Mouse (Mus musculus) liver, embryonic 12.5 days (tissue): ENCODE measurements around the gene Wwox. TPM values are rescaled to one million over a fixed set of nuclear protein-coding genes. Genes with fewer than 3 reads are reported as not detected.

ENCODE experiments used
- ATAC-seq: fragments of 200-750 bp; cut with Nextera tagmentation; 2 replicates; pipeline ENCODE4 v1.8.0; 2017; ENCODE audit warnings: moderate number of reproducible peaks, mild to moderate bottlenecking, moderate library complexity
- H3K27ac ChIP-seq: fragments of 300-500 bp; sonication (generic); 2 replicates; pipeline ENCODE4 v1.5.1; 2016; ENCODE audit warnings: mild to moderate bottlenecking
- H3K27me3 ChIP-seq: fragments of 300-500 bp; sonication (generic); replicated peaks from 2 replicates; pipeline ENCODE4 v1.6.1; 2016; ENCODE audit warnings: mild to moderate bottlenecking, moderate library complexity
- H3K36me3 ChIP-seq: fragments of 300-500 bp; sonication (generic); 2 replicates; pipeline ENCODE4 v1.6.1; 2016; ENCODE audit warnings: mild to moderate bottlenecking, moderate library complexity
- H3K4me1 ChIP-seq: fragments of 300-500 bp; sonication (generic); 2 replicates; pipeline ENCODE4 v1.6.1; 2016
- H3K4me2 ChIP-seq: fragments of 300-500 bp; sonication (generic); 2 replicates; pipeline ENCODE4 v1.6.1; 2016; ENCODE audit warnings: mild to moderate bottlenecking, moderate library complexity
- H3K4me3 ChIP-seq: fragments of 300-500 bp; sonication (generic); 2 replicates; pipeline ENCODE4 v1.5.1; 2016; ENCODE audit warnings: mild to moderate bottlenecking, moderate library complexity
- H3K9ac ChIP-seq: fragments of 300-500 bp; sonication (generic); 2 replicates; pipeline ENCODE4 v1.6.1; 2016; ENCODE audit warnings: mild to moderate bottlenecking, moderate library complexity
- H3K9me3 ChIP-seq: fragments of 300-500 bp; sonication (generic); replicated peaks from 2 replicates; pipeline ENCODE4 v1.6.1; 2016; ENCODE audit warnings: mild to moderate bottlenecking, moderate library complexity
- WGBS: fragments of 180-500 bp; shearing (Covaris S2); methylation state at CpG from one replicate; pipeline ENCODE4 v1.1.7; 2016; ENCODE audit not compliant: insufficient replicate concordance; 5-methylcytosine and 5-hydroxymethylcytosine counted together
- polyA plus RNA-seq: library from polyadenylated mRNA; unstranded; fragments of >200 nt; fragmentation: Nextera tagmentation; extraction: Ambion mirVana; gene quantifications from 2 replicates; pipeline ENCODE4 v1.2.1, GENCODE M21; 2016

The Wwox gene
- polyA plus RNA-seq, 1 experiment from 2014 or later = 5.2 TPM

GRCm38 (mm10) chr8:114743185-114743915, 303.9 kb downstream of the Wwox start:
- H3K9me3 ChIP-seq = no peaks in the 10 kb centered on the region
- H3K4me3 ChIP-seq = no peak overlapping the region
- no peaks in the 10 kb centered on the region for H3K4me1 ChIP-seq
- ATAC-seq = no peak
- H3K27ac ChIP-seq = no peak overlapping the region
- H3K27me3 ChIP-seq = peaks cover 11% of the 10 kb centered on the region
- H3K9ac ChIP-seq = no peak overlapping the region
- no peak overlapping the region for H3K4me2 ChIP-seq
- 30% methylated on average over 12 of the region's 12 CpGs for WGBS
- H3K36me3 ChIP-seq = no peaks in the 10 kb centered on the region

- Histone ChIP-seq H3K4me1 (no peaks in the 10 kb centered on the region), H3K9me3 (no peaks in the 10 kb centered on the region), H3K9ac (no peak overlapping the region), H3K4me2 (no peak overlapping the region), H3K36me3 (no peaks in the 10 kb centered on the region), H3K27me3 (peaks cover 11% of the 10 kb centered on the region), H3K27ac (no peak overlapping the region), H3K4me3 (no peak overlapping the region)
- no peak for ATAC-seq
- 46% methylated on average over 2 of the region's 2 CpGs for WGBS
Observed at GRCm38 (mm10) chr8:114746373-114746772, 306.9 kb downstream of the Wwox start.

GRCm38 (mm10) chr8:114751376-114752135, 312.1 kb downstream of the Wwox start:
- 71% methylated on average over 18 of the region's 18 CpGs for WGBS
- Histone ChIP-seq H3K27ac (no peak overlapping the region), H3K27me3 (no peaks in the 10 kb centered on the region), H3K4me1 (no peaks in the 10 kb centered on the region), H3K4me3 (no peak overlapping the region), H3K9ac (no peak overlapping the region), H3K9me3 (no peaks in the 10 kb centered on the region), H3K4me2 (no peak overlapping the region), H3K36me3 (no peaks in the 10 kb centered on the region)
- no peak for ATAC-seq

- ATAC-seq = no peak
- Histone ChIP-seq H3K36me3 (no peaks in the 10 kb centered on the region), H3K9me3 (no peaks in the 10 kb centered on the region), H3K4me2 (no peak overlapping the region), H3K27me3 (no peaks in the 10 kb centered on the region), H3K27ac (no peak overlapping the region), H3K9ac (no peak overlapping the region), H3K4me1 (0 out of 2 replicates have a peak, but pooled peaks cover under 1% of the 10 kb centered on the region), H3K4me3 (no peak overlapping the region)
- 39% methylated on average over 2 of the region's 2 CpGs for WGBS
Observed at GRCm38 (mm10) chr8:114759621-114760020, 320.2 kb downstream of the Wwox start.

- Histone ChIP-seq H3K4me1 (peaks cover 21% of the 10 kb centered on the region), H3K27me3 (no peaks in the 10 kb centered on the region), H3K9ac (no peak overlapping the region), H3K4me3 (no peak overlapping the region), H3K4me2 (no peak overlapping the region), H3K9me3 (no peaks in the 10 kb centered on the region), H3K36me3 (no peaks in the 10 kb centered on the region), H3K27ac (no peak overlapping the region)
- no peak for ATAC-seq
- WGBS = 79% methylated on average over 3 of the region's 3 CpGs
Observed at GRCm38 (mm10) chr8:114768536-114768935, 329.1 kb downstream of the Wwox start.

- Histone ChIP-seq H3K4me2 (no peak overlapping the region), H3K27ac (no peak overlapping the region), H3K4me3 (no peak overlapping the region), H3K36me3 (no peaks in the 10 kb centered on the region), H3K9ac (no peak overlapping the region), H3K9me3 (no peaks in the 10 kb centered on the region), H3K27me3 (no peaks in the 10 kb centered on the region), H3K4me1 (peaks cover 15% of the 10 kb centered on the region)
- 52% methylated on average over 31 of the region's 31 CpGs for WGBS
- ATAC-seq = 0 out of 2 replicates have a peak, but pooled peaks have one; percentile 22
Observed at GRCm38 (mm10) chr8:114770856-114771776, 331.7 kb downstream of the Wwox start.

- no peak overlapping the region for H3K9ac ChIP-seq
- H3K9me3 ChIP-seq = no peaks in the 10 kb centered on the region
- H3K4me1 ChIP-seq = peaks cover 22% of the 10 kb centered on the region
- H3K4me3 ChIP-seq = no peak overlapping the region
- no peaks in the 10 kb centered on the region for H3K36me3 ChIP-seq
- H3K4me2 ChIP-seq = no peak overlapping the region
- no peaks in the 10 kb centered on the region for H3K27me3 ChIP-seq
- H3K27ac ChIP-seq = peak overlapping the region; percentile 30; the same call in 1 of the 2 replicates
- WGBS = 62% methylated on average over 1 of the region's 1 CpGs
- ATAC-seq = no peak
Observed at GRCm38 (mm10) chr8:114772276-114772849, 332.9 kb downstream of the Wwox start.

GRCm38 (mm10) chr8:114773461-114774414, 334.3 kb downstream of the Wwox start:
- 68% methylated on average over 23 of the region's 23 CpGs for WGBS
- no peak for ATAC-seq
- Histone ChIP-seq H3K27me3 (no peaks in the 10 kb centered on the region), H3K4me2 (no peak overlapping the region), H3K4me3 (no peak overlapping the region), H3K27ac (peak overlapping the region; percentile 30; the same call in 1 of the 2 replicates), H3K9me3 (no peaks in the 10 kb centered on the region), H3K9ac (no peak overlapping the region), H3K4me1 (peaks cover 36% of the 10 kb centered on the region), H3K36me3 (no peaks in the 10 kb centered on the region)

GRCm38 (mm10) chr8:114774415-114774775, 334.9 kb downstream of the Wwox start:
- Histone ChIP-seq H3K27me3 (no peaks in the 10 kb centered on the region), H3K4me2 (no peak overlapping the region), H3K4me3 (no peak overlapping the region), H3K27ac (no peak overlapping the region), H3K36me3 (no peaks in the 10 kb centered on the region), H3K9me3 (no peaks in the 10 kb centered on the region), H3K4me1 (peaks cover 40% of the 10 kb centered on the region), H3K9ac (no peak overlapping the region)
- no peak for ATAC-seq
- 77% methylated on average over 6 of the region's 6 CpGs for WGBS

GRCm38 (mm10) chr8:114775543-114775942, 336.1 kb downstream of the Wwox start:
- Histone ChIP-seq H3K9ac (no peak overlapping the region), H3K27ac (no peak overlapping the region), H3K36me3 (no peaks in the 10 kb centered on the region), H3K9me3 (no peaks in the 10 kb centered on the region), H3K27me3 (no peaks in the 10 kb centered on the region), H3K4me1 (peaks cover 40% of the 10 kb centered on the region), H3K4me2 (no peak overlapping the region), H3K4me3 (no peak overlapping the region)
- WGBS = 66% methylated on average over 8 of the region's 8 CpGs
- no peak for ATAC-seq

- Histone ChIP-seq H3K27ac (no peak overlapping the region), H3K9ac (no peak overlapping the region), H3K4me2 (no peak overlapping the region), H3K27me3 (no peaks in the 10 kb centered on the region), H3K4me3 (no peak overlapping the region), H3K36me3 (no peaks in the 10 kb centered on the region), H3K4me1 (peaks cover 40% of the 10 kb centered on the region), H3K9me3 (no peaks in the 10 kb centered on the region)
- 79% methylated on average over 9 of the region's 9 CpGs for WGBS
- ATAC-seq = no peak
Observed at GRCm38 (mm10) chr8:114776696-114777095, 337.2 kb downstream of the Wwox start.
